Mouse (Mus musculus): Measurements from ENCODE around the gene Itgb5.

The Itgb5 gene

DNA sequence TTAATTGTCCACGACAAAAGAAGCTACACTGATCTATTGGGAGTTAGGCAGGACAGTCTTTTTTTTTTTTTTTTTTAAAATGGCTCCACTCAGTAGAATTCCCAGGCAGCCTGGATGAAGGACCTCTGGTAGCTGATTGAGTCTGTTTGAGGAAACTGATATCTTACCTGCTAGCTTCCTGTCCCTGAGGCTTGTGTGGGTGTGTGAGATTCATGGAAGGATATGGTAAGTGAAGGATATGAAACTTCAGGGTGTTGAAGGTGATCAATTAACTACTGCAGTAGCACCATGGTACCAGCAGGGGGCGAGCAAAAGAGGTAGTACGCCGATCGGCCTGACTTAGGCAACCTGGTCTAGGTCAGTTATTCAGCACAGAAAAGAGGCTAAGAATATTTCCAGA is 166.6 kb downstream of the Itgb5 start:
- no peak for DNase-seq

DNA sequence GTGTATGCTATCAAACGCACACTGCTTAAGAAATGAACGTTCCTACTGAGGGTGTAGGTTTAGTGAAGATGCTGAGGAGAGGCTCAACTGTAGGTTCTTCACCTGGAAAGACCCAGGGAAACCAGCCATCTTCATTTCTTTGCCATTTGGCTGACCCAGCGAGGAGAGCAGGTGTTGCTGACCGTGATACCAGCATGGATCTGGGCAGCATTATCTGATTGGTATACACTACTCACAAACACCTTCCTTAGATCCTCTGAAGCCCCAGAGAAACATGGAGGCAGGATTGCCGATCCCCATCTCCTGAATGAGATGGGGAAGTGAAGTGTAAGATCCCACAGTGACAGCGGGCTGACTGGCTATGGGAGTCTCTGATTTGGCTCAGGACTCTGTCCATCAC is 168.5 kb downstream of the Itgb5 start:
- DNase-seq = no peak
